Mouse (Mus musculus) forebrain, postnatal 0 days (tissue): Measurements from ENCODE around the gene Cdc14b. TPM values are rescaled to one million over a fixed set of nuclear protein-coding genes. Genes with fewer than 3 reads are reported as not detected.
A peak's percentile ranks its signal among the peaks of the same experiment; 100 is the strongest.

Source experiments
- ATAC-seq: fragments of 200-750 bp; cut with Nextera tagmentation; 2 replicates; pipeline ENCODE4 v1.8.0; 2017; ENCODE audit warnings: mild to moderate bottlenecking, moderate library complexity
- DNase-seq: peaks from one replicate; pipeline ENCODE4 v3.0.0-alpha.2; 2015
- H3K27ac ChIP-seq: fragments of 300-500 bp; sonication (generic); 2 replicates; pipeline ENCODE4 v1.5.1; 2014; ENCODE audit warnings: low read depth, mild to moderate bottlenecking, antibody characterized with exemption, low read length, moderate library complexity, mixed read lengths
- H3K27me3 ChIP-seq: fragments of 300-500 bp; sonication (generic); 2 replicates; pipeline ENCODE4 v1.6.1; 2014; ENCODE audit warnings: mild to moderate bottlenecking, low read length, mixed read lengths; ENCODE audit not compliant: insufficient read depth
- H3K36me3 ChIP-seq: fragments of 300-500 bp; sonication (generic); 2 replicates; pipeline ENCODE4 v1.6.1; 2014; ENCODE audit warnings: mild to moderate bottlenecking, moderate library complexity; ENCODE audit not compliant: insufficient read depth
- H3K4me1 ChIP-seq: fragments of 300-500 bp; sonication (generic); 2 replicates; pipeline ENCODE4 v1.6.1; 2014; ENCODE audit warnings: antibody characterized with exemption; ENCODE audit not compliant: insufficient read depth
- H3K4me2 ChIP-seq: fragments of 300-500 bp; sonication (generic); 2 replicates; pipeline ENCODE4 v1.6.1; 2014; ENCODE audit warnings: low read depth, mild to moderate bottlenecking, moderate library complexity
- H3K4me3 ChIP-seq: fragments of 300-500 bp; sonication (generic); 2 replicates; pipeline ENCODE4 v1.5.1; 2014; ENCODE audit warnings: low read depth, low read length, mixed read lengths
- H3K9ac ChIP-seq: fragments of 300-500 bp; sonication (generic); 2 replicates; pipeline ENCODE4 v1.6.1; 2014; ENCODE audit warnings: mild to moderate bottlenecking
- H3K9me3 ChIP-seq: fragments of 300-500 bp; sonication (generic); 2 replicates; pipeline ENCODE4 v1.6.1; 2016; ENCODE audit warnings: low read length
- CTCF ChIP-seq: sonication (generic); IDR thresholded peaks from 2 replicates; pipeline ENCODE4 v1.5.1; 2016; ENCODE audit warnings: antibody characterized with exemption, control low read depth, low read depth
- WGBS: fragments of 180-500 bp; shearing (Covaris S2); extraction: QIAGEN DNeasy Blood & Tissue Kit; methylation state at CpG from one replicate; pipeline ENCODE4 v1.1.7; 2014; 5-methylcytosine and 5-hydroxymethylcytosine counted together
- polyA plus RNA-seq: library from polyadenylated mRNA; unstranded; fragments of >200 nt; fragmentation: Nextera tagmentation; extraction: Ambion mirVana; gene quantifications from 2 replicates; pipeline ENCODE4 v1.2.1, GENCODE M21; 2015
- total RNA-seq: library from RNA; depleted of rRNA; stranded (reverse); fragments of >200 nt; gene quantifications from 2 replicates; pipeline ENCODE4 v1.2.3, GENCODE M21; 2014

The Cdc14b gene
- total and polyA plus RNA-seq, 2 experiments from 2014 or later = 0.75 to 3.0 TPM

DNA sequence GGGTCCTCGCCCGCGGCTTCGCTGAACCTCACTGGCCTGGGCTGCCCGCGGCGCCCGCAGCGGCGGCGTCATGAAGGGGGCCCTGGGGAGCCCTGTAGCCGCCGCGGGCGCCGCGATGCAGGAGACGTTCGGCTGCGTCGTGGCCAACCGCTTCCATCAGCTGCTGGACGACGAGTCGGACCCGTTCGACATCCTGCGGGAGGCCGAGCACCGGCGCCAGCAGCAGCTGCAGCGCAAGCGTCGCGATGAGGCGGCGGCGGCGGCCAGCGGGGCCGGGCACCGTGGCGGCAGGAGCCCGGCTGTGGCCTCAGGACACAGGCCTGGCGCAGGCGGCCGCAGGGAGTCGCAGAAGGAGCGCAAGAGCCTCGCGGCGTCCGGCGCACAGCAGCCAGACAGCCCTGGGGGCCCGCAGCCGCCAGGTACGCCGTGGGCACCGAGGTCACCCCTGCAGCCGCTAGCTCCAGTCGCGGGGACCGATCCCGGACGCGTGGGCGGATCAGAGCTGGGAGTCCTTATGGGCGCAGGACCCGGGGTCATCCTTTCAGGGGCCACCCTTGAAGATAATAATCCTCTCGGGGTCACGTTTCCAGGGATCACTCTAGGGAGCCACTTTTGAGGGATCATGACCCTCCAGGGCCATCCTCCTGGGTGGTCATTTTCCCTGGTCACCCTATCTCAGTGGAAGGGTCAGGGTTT is 113.0 kb downstream of the Cdc14b start:
- Histone ChIP-seq H3K4me2 (peak overlapping the region; percentile 98), H3K27me3 (peaks cover under 1% of the 10 kb centered on the region; the same call in 1 of the 2 replicates), H3K36me3 (no peaks in the 10 kb centered on the region), H3K4me1 (no peaks in the 10 kb centered on the region), H3K27ac (peak overlapping the region; percentile 85), H3K4me3 (peak overlapping the region; percentile 78), H3K9me3 (no peaks in the 10 kb centered on the region), H3K9ac (peak overlapping the region; percentile 85)
- no peak for TF ChIP-seq CTCF
- ATAC-seq (peak; percentile 47), DNase-seq (no peak)
- WGBS = 2% methylated on average over 63 of the region's 71 CpGs

DNA sequence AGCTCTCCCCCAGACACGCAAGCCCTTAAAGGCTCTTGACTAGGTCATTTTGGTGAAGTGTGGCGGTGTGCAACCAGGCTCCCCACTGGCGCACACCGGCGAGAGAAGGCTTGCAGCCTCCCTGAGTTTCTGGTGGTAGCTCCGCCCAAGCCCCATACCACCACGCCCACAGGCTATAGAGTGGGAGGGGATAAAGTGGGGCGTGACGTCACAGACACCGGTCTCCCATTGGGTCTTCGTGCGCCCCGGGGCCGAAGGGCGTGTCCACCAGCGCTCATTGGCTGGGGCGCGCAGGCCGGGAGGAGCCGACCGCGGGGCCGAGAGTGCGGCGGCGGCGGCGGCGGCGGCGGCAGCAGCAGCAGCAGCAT is 113.6 kb downstream of the Cdc14b start, which contains the start of gene Habp4:
TSS of gene Habp4 (plus strand) at position 277 of the 368 bp plus-strand sequence.
- no peaks in the 10 kb centered on the region for H3K9me3 ChIP-seq
- H3K36me3 ChIP-seq = no peaks in the 10 kb centered on the region
- under 1% methylated on average over 27 of the region's 31 CpGs for WGBS
- H3K4me1 ChIP-seq = no peaks in the 10 kb centered on the region
- DNase-seq = peak; percentile 97
- H3K4me2 ChIP-seq = peak within 1 kb of the TSS; percentile 98
- TF ChIP-seq CTCF = no peak
- peak within 1 kb of the TSS; percentile 85 for H3K9ac ChIP-seq
- peak within 1 kb of the TSS; percentile 85 for H3K27ac ChIP-seq
- H3K4me3 ChIP-seq = peak within 1 kb of the TSS; percentile 78
- ATAC-seq = peak; percentile 98
- peaks cover 3% of the 10 kb centered on the region; the same call in 1 of the 2 replicates for H3K27me3 ChIP-seq

DNA sequence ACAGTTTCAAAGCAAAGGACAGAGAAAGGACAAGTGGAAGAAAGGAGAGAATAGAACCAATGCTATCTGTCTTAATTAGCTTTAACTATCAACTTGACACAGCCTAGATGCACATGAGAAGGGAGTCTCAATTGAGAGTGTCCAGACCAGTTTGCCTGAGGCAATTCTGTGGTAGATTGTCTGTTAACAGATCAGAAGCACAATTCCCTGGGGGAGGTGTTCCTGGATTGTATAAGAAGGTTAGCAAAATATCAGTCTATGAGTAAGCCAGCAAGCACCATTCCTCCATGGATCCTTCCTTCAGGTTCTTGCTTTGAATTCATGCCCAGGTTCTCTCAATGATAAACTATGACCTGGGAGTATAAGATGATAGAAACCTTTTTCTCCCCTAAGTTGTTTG is 118.1 kb downstream of the Cdc14b start:
- Histone ChIP-seq H3K4me3 (no peak overlapping the region), H3K4me2 (no peak overlapping the region), H3K27ac (no peak overlapping the region), H3K4me1 (no peaks in the 10 kb centered on the region), H3K9ac (no peak overlapping the region), H3K9me3 (no peaks in the 10 kb centered on the region), H3K36me3 (no peaks in the 10 kb centered on the region), H3K27me3 (peaks cover 7% of the 10 kb centered on the region; the same call in 1 of the 2 replicates)
- ATAC-seq (no peak), DNase-seq (no peak)
- TF ChIP-seq CTCF = no peak

DNA sequence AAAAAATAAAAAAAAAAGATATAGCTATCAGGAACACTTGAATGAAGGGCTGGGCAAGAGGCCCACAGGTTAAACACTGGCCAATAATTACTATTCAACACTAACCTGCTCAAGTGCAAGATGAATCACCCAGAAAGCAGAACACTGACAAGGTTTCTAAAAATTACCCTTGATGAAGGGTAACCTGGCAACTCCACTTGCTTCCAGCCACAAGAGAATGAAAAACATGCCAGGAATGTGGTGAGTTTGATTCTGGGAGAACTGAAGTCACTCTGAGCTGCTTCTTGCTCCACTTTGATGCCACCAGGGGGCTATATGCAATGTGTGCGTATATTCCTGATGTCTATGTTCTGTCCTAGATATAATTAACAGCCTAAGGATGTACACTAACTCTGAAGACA is 119.9 kb downstream of the Cdc14b start:
- 17% methylated on average over 1 of the region's 1 CpGs for WGBS
- DNase-seq (peak; percentile 4), ATAC-seq (no peak)
- H3K9ac ChIP-seq = no peak overlapping the region
- peaks cover 7% of the 10 kb centered on the region; the same call in 1 of the 2 replicates for H3K27me3 ChIP-seq
- peak; percentile 52 for TF ChIP-seq CTCF
- H3K4me1 ChIP-seq = peaks cover 3% of the 10 kb centered on the region; the same call in 1 of the 2 replicates
- no peaks in the 10 kb centered on the region for H3K36me3 ChIP-seq
- H3K9me3 ChIP-seq = no peaks in the 10 kb centered on the region
- H3K27ac ChIP-seq = no peak overlapping the region
- no peak overlapping the region for H3K4me3 ChIP-seq
- no peak overlapping the region for H3K4me2 ChIP-seq

DNA sequence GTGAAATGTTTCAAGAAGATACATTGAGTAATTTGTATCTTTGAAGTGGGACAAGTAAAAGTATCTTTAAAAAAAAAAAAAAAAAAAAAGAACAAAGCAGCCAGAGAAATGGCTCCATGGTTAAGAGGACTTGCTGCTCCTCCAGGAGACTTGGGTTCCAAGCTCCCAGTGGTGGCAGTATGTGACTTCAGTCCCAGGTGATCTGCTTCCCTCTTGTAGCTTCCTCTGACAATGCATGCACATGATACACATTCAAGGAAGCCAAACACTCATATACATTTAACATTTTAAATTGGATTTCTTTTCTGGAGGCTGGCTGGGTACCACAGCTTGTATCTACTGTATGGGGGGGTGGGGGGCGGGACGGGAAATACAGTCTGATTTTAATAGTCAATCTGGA is 120.4 kb downstream of the Cdc14b start:
- no peak overlapping the region for H3K27ac ChIP-seq
- WGBS = 55% methylated on average over 2 of the region's 2 CpGs
- no peaks in the 10 kb centered on the region for H3K36me3 ChIP-seq
- H3K27me3 ChIP-seq = peaks cover 7% of the 10 kb centered on the region; the same call in 1 of the 2 replicates
- no peak for ATAC-seq
- DNase-seq = no peak
- H3K4me3 ChIP-seq = no peak overlapping the region
- peaks cover 3% of the 10 kb centered on the region; the same call in 1 of the 2 replicates for H3K4me1 ChIP-seq
- H3K4me2 ChIP-seq = no peak overlapping the region
- TF ChIP-seq CTCF = no peak
- H3K9me3 ChIP-seq = no peaks in the 10 kb centered on the region
- no peak overlapping the region for H3K9ac ChIP-seq

DNA sequence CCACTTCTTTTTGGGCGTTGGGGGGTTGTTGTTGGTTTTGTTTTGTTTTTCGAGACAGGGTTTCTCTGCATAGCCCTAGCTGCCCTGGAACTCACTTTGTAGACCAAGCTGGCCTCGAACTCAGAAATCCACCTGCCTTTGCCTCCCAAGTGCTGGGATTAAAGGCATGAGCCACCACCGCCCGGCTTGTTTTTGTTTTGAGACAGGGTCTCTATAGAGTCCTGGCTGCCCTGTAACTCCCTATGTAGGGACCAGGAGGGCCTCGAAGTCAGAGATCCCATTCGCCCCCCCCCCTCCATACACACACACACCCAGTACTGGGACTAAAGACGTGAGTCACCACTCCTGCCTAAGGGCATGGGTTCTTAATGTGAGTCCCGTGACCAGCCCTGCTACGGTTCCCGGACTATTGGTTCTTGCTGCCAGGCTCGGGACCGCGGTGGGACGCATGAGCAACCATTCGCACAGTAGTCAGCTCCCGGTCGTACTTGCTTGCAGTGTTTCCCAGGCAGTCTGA is 121.3 kb downstream of the Cdc14b start:
- no peaks in the 10 kb centered on the region for H3K36me3 ChIP-seq
- peak; percentile 10 for DNase-seq
- no peak overlapping the region for H3K27ac ChIP-seq
- peaks cover 3% of the 10 kb centered on the region; the same call in 1 of the 2 replicates for H3K4me1 ChIP-seq
- peak overlapping the region; percentile 82 for H3K4me3 ChIP-seq
- peaks cover 7% of the 10 kb centered on the region; the same call in 1 of the 2 replicates for H3K27me3 ChIP-seq
- peak overlapping the region; percentile 89 for H3K4me2 ChIP-seq
- 2% methylated on average over 18 of the region's 18 CpGs for WGBS
- ATAC-seq = peak; percentile 0; the same call in 1 of the 2 replicates
- no peaks in the 10 kb centered on the region for H3K9me3 ChIP-seq
- no peak overlapping the region for H3K9ac ChIP-seq
- TF ChIP-seq CTCF = no peak

DNA sequence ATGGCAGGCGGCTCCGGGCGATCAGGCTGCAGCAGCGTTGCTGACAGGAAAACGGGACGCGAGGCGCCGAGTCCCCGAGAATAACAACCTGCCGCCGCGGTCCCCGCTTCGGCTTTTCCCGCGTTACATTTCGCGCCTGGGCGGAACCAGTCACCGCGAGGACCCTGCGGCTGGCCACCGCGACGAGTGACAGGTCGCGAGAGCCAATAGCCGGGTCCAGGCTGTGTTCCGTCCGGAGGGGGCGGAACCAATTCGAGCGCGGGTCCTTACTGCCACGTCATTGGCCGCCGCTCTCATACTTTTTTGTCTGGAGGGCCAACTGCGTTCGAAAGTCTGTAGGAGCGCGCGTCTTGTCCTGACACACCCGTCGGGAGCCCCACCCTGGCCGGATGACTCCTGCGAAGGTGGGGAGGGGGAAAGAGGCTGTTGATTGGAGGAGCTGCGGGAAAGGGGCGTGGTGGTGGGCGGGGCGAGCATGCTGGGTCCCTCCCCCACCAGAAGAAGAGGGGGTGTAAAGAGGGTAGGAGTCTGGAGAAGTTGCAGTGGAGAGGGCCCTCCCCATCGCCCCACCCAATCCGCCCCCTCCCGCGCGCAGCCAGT is 121.9 kb downstream of the Cdc14b start, which contains the start of gene Zfp367:
TSS of gene Zfp367 (minus strand) at position 120 of the 600 bp plus-strand sequence.
- H3K27ac ChIP-seq = peak within 1 kb of the TSS; percentile 62
- H3K9ac ChIP-seq = peak within 1 kb of the TSS; percentile 62
- peak within 1 kb of the TSS; percentile 89 for H3K4me2 ChIP-seq
- H3K9me3 ChIP-seq = no peaks in the 10 kb centered on the region
- ATAC-seq (peak; percentile 98), DNase-seq (peak; percentile 97)
- H3K36me3 ChIP-seq = no peaks in the 10 kb centered on the region
- H3K4me3 ChIP-seq = peak within 1 kb of the TSS; percentile 82
- whole genome bisulfite sequencing = under 1% methylated on average over 56 of the region's 56 CpGs
- peaks cover 7% of the 10 kb centered on the region; the same call in 1 of the 2 replicates for H3K27me3 ChIP-seq
- H3K4me1 ChIP-seq = peaks cover 3% of the 10 kb centered on the region; the same call in 1 of the 2 replicates
- TF ChIP-seq CTCF = no peak
